Mouse (Mus musculus): ENCODE measurements around the gene Itga1. TPM values are rescaled to one million over a fixed set of nuclear protein-coding genes. Genes with fewer than 3 reads are reported as not detected.

Gene Itga1
- total and polyA plus RNA-seq, 2 experiments from 2014 or later: 4.1 to 4.6 TPM

GRCm38 (mm10) chr13:115100381-115101177 is 1.2 kb downstream of the Itga1 start:
- no peak for TF ChIP-seq CTCF (IDR thresholded peaks at IDR 0.05; ENCODE audit: low read depth)
- peak overlapping the region; percentile 33 for H3K9ac ChIP-seq (replicated peaks; ENCODE audit: low read length)
- peak overlapping the region; percentile 82 for H3K4me2 ChIP-seq (ENCODE audit: low read depth, low read length)
- H3K27me3 ChIP-seq (ENCODE audit: insufficient read depth, low read length): no peaks in the 10 kb centered on the region
- H3K9me3 ChIP-seq (ENCODE audit: low read length): no peaks in the 10 kb centered on the region
- peak overlapping the region; percentile 62; the same call in 1 of the 2 replicates for H3K27ac ChIP-seq
- H3K4me3 ChIP-seq (ENCODE audit: low read length): peak overlapping the region; percentile 54
- DNase-seq (ENCODE audit: low spot score) (no peak), ATAC-seq (no peak)
- H3K36me3 ChIP-seq (ENCODE audit: insufficient read depth, low read length): no peaks in the 10 kb centered on the region
- WGBS: 34% methylated on average over 11 of the region's 11 CpGs
- H3K4me1 ChIP-seq (ENCODE audit: insufficient read depth, low read length): 0 out of 2 replicates have a peak, but pooled peaks cover 3% of the 10 kb centered on the region

DNA sequence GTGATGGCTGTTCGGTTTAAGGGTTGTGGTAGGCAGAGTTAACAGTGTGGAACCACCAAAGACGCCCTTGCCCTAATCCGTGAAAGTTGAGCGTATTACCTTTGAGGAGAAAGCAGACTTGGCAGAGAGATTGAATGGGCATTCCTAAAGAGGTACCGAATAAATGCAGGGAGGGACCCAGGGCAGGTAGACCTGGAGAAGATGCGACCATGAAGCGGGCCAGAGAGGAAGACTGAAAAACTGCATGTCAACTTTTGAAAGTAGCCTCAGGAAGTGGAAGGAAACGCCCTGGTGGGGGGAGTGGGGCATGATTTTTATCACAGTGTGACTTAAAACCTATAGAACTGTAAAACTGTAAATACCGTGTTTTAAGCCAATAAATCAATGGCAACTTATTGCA is 2.4 kb downstream of the Itga1 start:
- Histone ChIP-seq H3K9ac (replicated peaks; ENCODE audit: low read length) (no peak overlapping the region), H3K4me3 (ENCODE audit: low read length) (no peak overlapping the region), H3K9me3 (ENCODE audit: low read length) (no peaks in the 10 kb centered on the region), H3K4me1 (ENCODE audit: insufficient read depth, low read length) (0 out of 2 replicates have a peak, but pooled peaks cover 3% of the 10 kb centered on the region), H3K4me2 (ENCODE audit: low read depth, low read length) (no peak overlapping the region), H3K27ac (no peak overlapping the region), H3K36me3 (ENCODE audit: insufficient read depth, low read length) (no peaks in the 10 kb centered on the region), H3K27me3 (ENCODE audit: insufficient read depth, low read length) (no peaks in the 10 kb centered on the region)
- ATAC-seq: no peak
- WGBS: 89% methylated on average over 9 of the region's 9 CpGs
- DNase-seq (ENCODE audit: low spot score): no peak
- no peak for TF ChIP-seq CTCF (IDR thresholded peaks at IDR 0.05; ENCODE audit: low read depth)

GRCm38 (mm10) chr13:115098227-115098626 is 3.5 kb downstream of the Itga1 start:
- 75% methylated on average over 3 of the region's 3 CpGs for WGBS
- no peak for TF ChIP-seq CTCF (IDR thresholded peaks at IDR 0.05; ENCODE audit: low read depth)
- H3K9me3 ChIP-seq (ENCODE audit: low read length): no peaks in the 10 kb centered on the region

DNA sequence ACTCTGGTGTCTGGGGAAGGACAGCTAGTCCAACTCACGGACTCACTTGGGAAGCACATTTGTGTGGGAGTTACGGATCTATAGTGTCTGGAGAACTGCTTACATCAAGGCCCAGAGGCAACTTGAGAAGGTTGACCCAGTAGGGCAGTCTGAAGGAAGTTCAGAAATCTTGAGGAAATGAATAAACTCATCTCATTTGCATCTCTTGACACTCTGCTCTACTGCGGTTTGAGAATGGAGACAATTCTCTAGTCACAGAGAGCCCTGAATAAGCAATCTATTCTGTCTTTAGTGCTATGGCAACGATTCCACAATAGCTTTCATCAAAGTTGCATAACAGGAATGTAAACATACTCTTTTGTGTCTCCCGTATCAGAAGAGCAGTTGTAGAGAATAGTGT is 4.8 kb downstream of the Itga1 start:
- TF ChIP-seq CTCF (IDR thresholded peaks at IDR 0.05; ENCODE audit: low read depth): no peak
- Histone ChIP-seq H3K9ac (replicated peaks; ENCODE audit: low read length) (no peak overlapping the region), H3K27me3 (ENCODE audit: insufficient read depth, low read length) (no peaks in the 10 kb centered on the region), H3K4me1 (ENCODE audit: insufficient read depth, low read length) (0 out of 2 replicates have a peak, but pooled peaks cover 3% of the 10 kb centered on the region), H3K9me3 (ENCODE audit: low read length) (no peaks in the 10 kb centered on the region), H3K4me3 (ENCODE audit: low read length) (no peak overlapping the region), H3K27ac (no peak overlapping the region), H3K36me3 (ENCODE audit: insufficient read depth, low read length) (no peaks in the 10 kb centered on the region), H3K4me2 (ENCODE audit: low read depth, low read length) (no peak overlapping the region)
- no peak for DNase-seq (ENCODE audit: low spot score)
- WGBS: 35% methylated on average over 5 of the region's 5 CpGs
- ATAC-seq: no peak

More at GRCm38 (mm10) chr13:115098227-115098626, 3.5 kb downstream of the Itga1 start:
- Histone ChIP-seq H3K36me3 (ENCODE audit: insufficient read depth, low read length) (no peaks in the 10 kb centered on the region), H3K4me2 (ENCODE audit: low read depth, low read length) (no peak overlapping the region), H3K9ac (replicated peaks; ENCODE audit: low read length) (no peak overlapping the region), H3K27me3 (ENCODE audit: insufficient read depth, low read length) (no peaks in the 10 kb centered on the region), H3K4me1 (ENCODE audit: insufficient read depth, low read length) (0 out of 2 replicates have a peak, but pooled peaks cover 3% of the 10 kb centered on the region), H3K4me3 (ENCODE audit: low read length) (no peak overlapping the region), H3K27ac (no peak overlapping the region)
- no peak for ATAC-seq
- no peak for DNase-seq (ENCODE audit: low spot score)

- no peak overlapping the region for H3K4me2 ChIP-seq (ENCODE audit: low read depth, low read length)
- no peak overlapping the region for H3K4me3 ChIP-seq (ENCODE audit: low read length)
- no peaks in the 10 kb centered on the region for H3K9me3 ChIP-seq (ENCODE audit: low read length)
- H3K9ac ChIP-seq (replicated peaks; ENCODE audit: low read length): no peak overlapping the region
- ATAC-seq (no peak), DNase-seq (ENCODE audit: low spot score) (no peak)
- no peak for TF ChIP-seq CTCF (IDR thresholded peaks at IDR 0.05; ENCODE audit: low read depth)
- 0 out of 2 replicates have a peak, but pooled peaks cover 1% of the 10 kb centered on the region for H3K4me1 ChIP-seq (ENCODE audit: insufficient read depth, low read length)
- no peaks in the 10 kb centered on the region for H3K36me3 ChIP-seq (ENCODE audit: insufficient read depth, low read length)
- H3K27me3 ChIP-seq (ENCODE audit: insufficient read depth, low read length): no peaks in the 10 kb centered on the region
- WGBS: 40% methylated on average over 2 of the region's 2 CpGs
- no peak overlapping the region for H3K27ac ChIP-seq
Observed at GRCm38 (mm10) chr13:115096216-115096615, 5.5 kb downstream of the Itga1 start.

- Histone ChIP-seq H3K36me3 (ENCODE audit: insufficient read depth, low read length) (no peaks in the 10 kb centered on the region), H3K4me1 (ENCODE audit: insufficient read depth, low read length) (no peaks in the 10 kb centered on the region), H3K9ac (replicated peaks; ENCODE audit: low read length) (no peak overlapping the region), H3K9me3 (ENCODE audit: low read length) (no peaks in the 10 kb centered on the region), H3K4me3 (ENCODE audit: low read length) (no peak overlapping the region), H3K27me3 (ENCODE audit: insufficient read depth, low read length) (no peaks in the 10 kb centered on the region), H3K27ac (no peak overlapping the region), H3K4me2 (ENCODE audit: low read depth, low read length) (no peak overlapping the region)
- ATAC-seq (no peak), DNase-seq (ENCODE audit: low spot score) (no peak)
- 92% methylated on average over 2 of the region's 2 CpGs for WGBS
- TF ChIP-seq CTCF (IDR thresholded peaks at IDR 0.05; ENCODE audit: low read depth): peak; percentile 14; the same call in 1 of the 2 replicates
Observed at GRCm38 (mm10) chr13:115095392-115095791, 6.4 kb downstream of the Itga1 start.

GRCm38 (mm10) chr13:115091511-115091910 is 10.3 kb downstream of the Itga1 start:
- no peak for ATAC-seq
- Histone ChIP-seq H3K27me3 (ENCODE audit: insufficient read depth, low read length) (no peaks in the 10 kb centered on the region), H3K4me2 (ENCODE audit: low read depth, low read length) (no peak overlapping the region), H3K36me3 (ENCODE audit: insufficient read depth, low read length) (0 out of 2 replicates have a peak, but pooled peaks cover 5% of the 10 kb centered on the region), H3K4me3 (ENCODE audit: low read length) (no peak overlapping the region), H3K9ac (replicated peaks; ENCODE audit: low read length) (no peak overlapping the region), H3K9me3 (ENCODE audit: low read length) (no peaks in the 10 kb centered on the region; the same call in 1 of the 2 replicates), H3K4me1 (ENCODE audit: insufficient read depth, low read length) (no peaks in the 10 kb centered on the region), H3K27ac (no peak overlapping the region)
- no peak for TF ChIP-seq CTCF (IDR thresholded peaks at IDR 0.05; ENCODE audit: low read depth)
- 59% methylated on average over 3 of the region's 3 CpGs for WGBS
- no peak for DNase-seq (ENCODE audit: low spot score)
